Mouse (Mus musculus) liver, embryonic 16.5 days (tissue): ENCODE measurements around the gene Tapbp. TPM values are rescaled to one million over a fixed set of nuclear protein-coding genes. Genes with fewer than 3 reads are reported as not detected.
"Not testable (repeated sequence)": the region's sequence is repeated elsewhere in the genome, so short reads cannot be mapped to it uniquely, and the experiment has no call there.

Experiments used
- ATAC-seq: fragments of 200-750 bp; cut with Nextera tagmentation; 2 replicates; pipeline ENCODE4 v1.8.0; 2017; ENCODE audit warnings: low read depth, mild to moderate bottlenecking, moderate number of reproducible peaks, moderate library complexity
- H3K27ac ChIP-seq: fragments of 300-500 bp; sonication (generic); 2 replicates; pipeline ENCODE4 v1.5.1; 2014; ENCODE audit warnings: mild to moderate bottlenecking, low read length
- H3K27me3 ChIP-seq: fragments of 300-500 bp; sonication (generic); 2 replicates; pipeline ENCODE4 v1.6.1; 2014; ENCODE audit warnings: low read depth, low read length, mixed read lengths; ENCODE audit not compliant: control insufficient read depth, insufficient read depth
- H3K36me3 ChIP-seq: fragments of 300-500 bp; sonication (generic); 2 replicates; pipeline ENCODE4 v1.6.1; 2014; ENCODE audit warnings: mild to moderate bottlenecking; ENCODE audit not compliant: control insufficient read depth, insufficient read depth
- H3K4me1 ChIP-seq: fragments of 300-500 bp; sonication (generic); 2 replicates; pipeline ENCODE4 v1.6.1; 2014; ENCODE audit warnings: low read depth, low read length, mixed read lengths; ENCODE audit not compliant: control insufficient read depth
- H3K4me2 ChIP-seq: fragments of 300-500 bp; sonication (generic); 2 replicates; pipeline ENCODE4 v1.6.1; 2014; ENCODE audit warnings: low read depth, low read length, mixed read lengths
- H3K4me3 ChIP-seq: fragments of 300-500 bp; sonication (generic); 2 replicates; pipeline ENCODE4 v1.5.1; 2014; ENCODE audit warnings: low read depth, mild to moderate bottlenecking, low read length
- H3K9ac ChIP-seq: fragments of 300-500 bp; sonication (generic); 2 replicates; pipeline ENCODE4 v1.6.1; 2014; ENCODE audit warnings: low read depth, low read length
- H3K9me3 ChIP-seq: fragments of 300-500 bp; sonication (generic); replicated peaks from 2 replicates; pipeline ENCODE4 v1.6.1; 2016; ENCODE audit warnings: low read length; ENCODE audit not compliant: control insufficient read depth
- WGBS: fragments of 180-500 bp; shearing (Covaris S2); extraction: QIAGEN DNeasy Blood & Tissue Kit; methylation state at CpG from one replicate; pipeline ENCODE4 v1.1.7; 2014; ENCODE audit not compliant: insufficient replicate concordance; 5-methylcytosine and 5-hydroxymethylcytosine counted together
- polyA plus RNA-seq: library from polyadenylated mRNA; unstranded; fragments of >200 nt; fragmentation: Nextera tagmentation; extraction: Ambion mirVana; gene quantifications from 2 replicates; pipeline ENCODE4 v1.2.1, GENCODE M21; 2015

Gene Tapbp
- polyA plus RNA-seq, 1 experiment from 2014 or later: 34.6 TPM

DNA sequence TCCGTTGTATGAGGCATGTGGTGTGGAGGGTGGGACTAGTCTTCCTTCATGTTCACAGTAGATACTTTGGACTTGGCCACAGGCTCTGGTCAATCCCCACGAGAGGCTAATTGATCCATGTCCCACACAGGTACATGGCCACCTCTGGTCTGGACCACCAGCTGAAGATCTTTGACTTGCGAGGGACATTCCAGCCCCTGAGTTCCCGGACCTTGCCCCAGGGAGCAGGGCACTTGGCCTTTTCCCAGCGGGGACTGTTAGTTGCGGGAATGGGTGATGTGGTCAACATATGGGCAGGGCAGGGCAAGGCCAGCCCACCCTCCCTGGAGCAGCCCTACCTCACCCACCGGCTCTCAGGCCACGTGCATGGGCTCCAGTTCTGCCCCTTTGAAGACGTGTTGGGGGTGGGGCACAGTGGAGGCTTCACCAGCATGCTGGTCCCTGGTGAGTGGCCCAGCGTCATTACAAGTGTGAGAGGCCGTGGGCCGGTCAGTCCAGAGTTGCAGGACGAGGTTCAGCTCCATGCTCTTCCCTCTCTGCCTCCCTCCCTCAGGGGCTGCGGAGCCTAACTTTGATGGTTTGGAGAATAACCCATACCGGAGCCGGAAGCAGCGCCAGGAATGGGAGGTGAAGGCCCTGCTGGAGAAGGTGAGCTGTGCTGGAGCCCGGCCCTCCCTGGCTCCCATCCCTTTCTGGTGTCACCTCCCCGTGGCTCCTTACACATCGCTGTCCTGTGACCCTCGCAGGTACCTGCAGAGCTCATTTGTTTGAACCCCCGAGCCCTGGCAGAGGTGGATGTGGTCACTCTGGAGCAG lies 32.6 kb downstream of the Tapbp start:
- H3K9me3 ChIP-seq: no peaks in the 10 kb centered on the region
- H3K27ac ChIP-seq: no peak overlapping the region
- WGBS: 78% methylated on average over 22 of the region's 22 CpGs
- peaks cover 21% of the 10 kb centered on the region for H3K36me3 ChIP-seq
- no peaks in the 10 kb centered on the region for H3K27me3 ChIP-seq
- H3K4me1 ChIP-seq: peaks cover 30% of the 10 kb centered on the region
- ATAC-seq: no peak
- no peak overlapping the region for H3K4me3 ChIP-seq
- no peak overlapping the region for H3K4me2 ChIP-seq
- H3K9ac ChIP-seq: no peak overlapping the region

DNA sequence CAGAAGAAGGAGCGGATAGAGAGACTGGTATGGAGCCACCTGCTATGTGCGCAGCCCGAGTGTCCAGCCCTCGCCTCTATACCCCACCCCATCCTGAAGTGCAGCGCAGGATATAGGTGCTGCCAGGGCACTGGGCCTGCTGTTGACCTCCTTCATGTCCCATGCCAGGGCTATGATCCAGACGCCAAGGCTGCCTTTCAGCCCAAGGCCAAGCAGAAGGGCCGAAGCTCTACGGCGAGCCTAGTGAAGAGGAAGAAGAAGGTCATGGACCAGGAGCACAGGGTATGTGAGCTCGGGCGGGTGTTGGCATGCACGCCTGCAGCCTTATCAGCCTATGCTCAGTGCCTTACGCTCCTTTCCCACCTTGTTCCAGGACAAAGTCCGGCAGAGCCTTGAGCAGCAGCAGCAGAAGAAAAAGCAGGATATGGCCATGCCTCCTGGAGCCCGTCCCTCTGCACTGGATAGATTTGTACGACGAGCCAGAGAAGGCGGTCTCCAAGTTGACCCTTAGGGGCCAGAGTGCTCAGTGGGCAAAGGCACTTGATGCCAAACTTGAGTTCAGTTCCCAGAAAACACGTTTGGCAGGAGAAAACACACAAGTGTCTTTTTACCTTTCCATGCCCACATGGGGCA lies 33.3 kb downstream of the Tapbp start:
- Histone ChIP-seq H3K27me3 (no peaks in the 10 kb centered on the region), H3K4me1 (peaks cover 38% of the 10 kb centered on the region), H3K9ac (no peak overlapping the region), H3K9me3 (no peaks in the 10 kb centered on the region), H3K4me2 (no peak overlapping the region), H3K27ac (no peak overlapping the region), H3K4me3 (no peak overlapping the region), H3K36me3 (peaks cover 22% of the 10 kb centered on the region)
- no peak for ATAC-seq
- WGBS: 76% methylated on average over 19 of the region's 19 CpGs

DNA sequence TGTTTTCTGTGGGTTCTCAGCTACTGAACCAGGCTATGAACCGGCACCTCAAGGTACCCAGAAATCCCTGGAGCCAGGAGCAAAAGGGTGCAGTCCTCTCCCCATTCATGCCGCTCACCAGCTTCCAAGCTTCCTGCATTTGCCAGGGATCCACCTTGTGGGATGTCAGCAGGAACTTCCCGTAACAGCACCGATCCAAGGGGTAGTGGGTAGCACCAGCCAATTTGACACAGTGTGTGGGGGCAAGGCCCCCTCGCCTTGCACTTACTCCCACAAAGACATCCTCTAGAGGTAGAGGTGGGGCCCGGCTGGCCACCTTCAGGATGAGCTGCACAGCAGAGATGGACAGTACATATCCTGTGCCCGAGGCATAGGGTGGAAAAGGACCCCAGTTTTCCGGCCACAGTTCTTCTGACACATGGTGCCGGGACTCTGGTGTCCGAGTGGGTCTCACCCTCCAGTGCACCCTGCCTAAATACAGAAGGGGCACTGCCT lies 34.5 kb downstream of the Tapbp start:
- Histone ChIP-seq H3K27ac (no peak overlapping the region), H3K9me3 (no peaks in the 10 kb centered on the region), H3K4me1 (peaks cover 45% of the 10 kb centered on the region), H3K4me3 (no peak overlapping the region; the same call in 1 of the 2 replicates), H3K36me3 (peaks cover 16% of the 10 kb centered on the region), H3K27me3 (no peaks in the 10 kb centered on the region), H3K4me2 (peak overlapping the region; percentile 88), H3K9ac (no peak overlapping the region; the same call in 1 of the 2 replicates)
- ATAC-seq: no peak
- WGBS: 74% methylated on average over 10 of the region's 10 CpGs

DNA sequence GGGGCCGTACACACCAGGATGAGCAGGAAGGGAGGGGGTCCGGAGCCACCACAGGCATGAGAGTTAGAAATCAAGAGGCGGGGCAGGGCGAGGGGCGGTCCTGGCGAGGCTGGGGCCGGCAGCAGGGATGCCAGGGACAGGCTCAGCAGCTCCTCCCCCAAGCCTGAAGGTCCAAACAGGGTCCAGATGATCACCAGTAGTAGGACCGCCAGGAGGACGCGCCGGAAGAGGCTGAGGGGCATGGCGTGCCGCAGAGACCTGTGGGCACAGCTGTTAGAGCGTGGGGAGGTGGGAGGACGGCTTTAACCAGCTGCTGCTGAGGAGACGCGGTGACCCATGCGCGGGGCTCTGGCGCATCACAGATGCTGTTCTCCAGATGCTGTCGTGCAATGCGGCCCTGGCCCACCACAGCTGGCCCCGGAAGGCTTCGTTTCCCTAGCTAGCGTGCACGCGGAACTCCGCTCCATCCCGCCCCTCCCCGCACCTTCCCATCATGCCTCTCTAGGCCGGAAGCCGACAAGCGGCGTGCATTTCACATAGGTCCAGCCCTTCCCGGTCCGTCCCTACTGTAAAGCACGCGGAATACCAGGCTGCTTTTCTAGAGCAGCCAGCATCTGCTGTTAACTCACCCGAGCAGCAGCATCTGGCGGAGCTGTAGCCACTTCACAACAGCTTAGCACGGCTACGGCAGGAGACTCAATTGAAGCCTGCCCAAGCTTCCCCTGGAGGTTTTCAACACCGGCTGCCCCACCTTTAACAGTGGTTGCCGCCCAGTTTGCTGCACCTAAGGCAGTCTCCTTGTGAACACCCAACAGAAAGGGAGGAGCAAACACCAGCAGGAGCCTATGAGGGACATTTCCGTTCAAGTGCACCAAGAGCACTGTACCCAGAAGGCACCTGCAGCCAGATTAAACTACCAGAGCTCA lies 35.6 kb downstream of the Tapbp start, which contains the start of gene B3galt4:
B3galt4 (minus strand) TSS at position 468 of the 926 bp plus-strand sequence.
- Histone ChIP-seq H3K36me3 (peaks cover 16% of the 10 kb centered on the region), H3K4me1 (peaks cover 45% of the 10 kb centered on the region), H3K4me2 (peak within 1 kb of the TSS; percentile 88), H3K27ac (peak within 1 kb of the TSS; percentile 82), H3K9me3 (no peaks in the 10 kb centered on the region), H3K27me3 (no peaks in the 10 kb centered on the region), H3K9ac (peak within 1 kb of the TSS; percentile 67), H3K4me3 (peak within 1 kb of the TSS; percentile 65)
- WGBS: under 1% methylated on average over 45 of the region's 45 CpGs
- ATAC-seq: peak; percentile 56

DNA sequence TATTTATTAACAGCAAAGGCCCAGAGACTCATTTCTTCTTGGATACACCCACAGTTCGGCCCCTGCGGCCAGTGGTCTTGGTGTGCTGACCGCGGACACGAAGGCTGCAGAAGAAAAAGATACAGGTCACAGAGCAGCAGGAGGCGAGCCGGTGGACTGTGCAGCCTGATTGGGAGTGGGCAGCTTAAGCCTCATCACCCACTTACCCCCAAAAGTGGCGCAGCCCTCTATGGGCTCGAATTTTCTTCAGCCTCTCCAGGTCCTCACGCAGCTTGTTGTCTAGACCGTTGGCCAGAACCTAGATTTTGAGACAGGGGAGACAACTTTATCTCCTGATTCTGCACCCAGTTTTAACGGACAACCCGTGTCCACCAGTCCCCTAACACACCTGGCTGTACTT lies 36.3 kb downstream of the Tapbp start:
- not testable (repeated sequence) for H3K27me3 ChIP-seq, ATAC-seq, H3K9me3 ChIP-seq
- H3K27ac ChIP-seq: peak overlapping the region; percentile 82
- 63% methylated on average over 13 of the region's 13 CpGs for WGBS
- H3K9ac ChIP-seq: peak overlapping the region; percentile 67; the same call in 1 of the 2 replicates
- peaks cover 16% of the 10 kb centered on the region for H3K36me3 ChIP-seq
- peak overlapping the region; percentile 65 for H3K4me3 ChIP-seq
- H3K4me1 ChIP-seq: peaks cover 50% of the 10 kb centered on the region
- H3K4me2 ChIP-seq: peak overlapping the region; percentile 88

DNA sequence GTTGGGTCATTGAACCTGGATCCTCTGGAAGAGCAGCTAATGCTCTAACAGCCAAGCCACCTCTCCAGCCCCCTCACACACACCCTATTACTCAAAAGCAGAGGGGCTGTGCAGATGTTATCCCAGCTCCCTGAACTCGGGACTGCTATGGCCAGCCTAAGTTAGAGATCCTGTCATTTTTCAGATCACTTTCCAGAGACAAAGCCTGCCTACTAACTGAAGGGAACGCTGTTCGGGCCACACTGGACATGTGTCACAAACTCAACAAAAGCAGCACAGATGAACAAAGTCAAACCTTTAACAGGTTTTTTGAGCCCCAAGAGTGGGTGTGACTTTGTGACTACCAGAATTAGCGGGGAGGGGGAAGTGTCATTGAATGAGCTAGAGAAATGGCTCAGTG lies 37.2 kb downstream of the Tapbp start:
- H3K9ac ChIP-seq: peak overlapping the region; percentile 91
- H3K9me3 ChIP-seq: no peaks in the 10 kb centered on the region
- peak overlapping the region; percentile 37 for H3K27ac ChIP-seq
- H3K4me1 ChIP-seq: peaks cover 50% of the 10 kb centered on the region
- no peak for ATAC-seq
- H3K36me3 ChIP-seq: peaks cover 16% of the 10 kb centered on the region
- no peaks in the 10 kb centered on the region for H3K27me3 ChIP-seq
- H3K4me3 ChIP-seq: peak overlapping the region; percentile 88
- WGBS: 72% methylated on average over 4 of the region's 4 CpGs
- peak overlapping the region; percentile 88 for H3K4me2 ChIP-seq

DNA sequence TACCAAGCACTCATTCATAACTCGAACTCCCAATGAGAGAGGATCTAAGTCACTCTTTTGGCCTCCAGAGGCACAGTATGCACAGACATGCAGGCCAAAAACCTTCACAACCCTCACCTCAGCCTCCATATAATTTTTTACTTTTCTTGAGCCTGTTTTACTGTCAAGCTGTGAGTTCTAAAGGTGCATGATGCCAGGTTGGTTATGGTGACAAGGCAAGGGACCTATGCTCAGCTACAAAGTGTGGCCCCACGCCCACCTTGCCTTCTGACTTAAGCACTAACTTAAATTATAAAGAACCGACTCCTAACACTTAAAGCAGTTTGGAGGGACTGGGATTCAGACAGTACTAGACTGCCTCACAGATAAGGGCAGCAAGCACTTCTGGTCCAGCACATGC lies 37.6 kb downstream of the Tapbp start:
- peaks cover 50% of the 10 kb centered on the region for H3K4me1 ChIP-seq
- H3K27me3 ChIP-seq: no peaks in the 10 kb centered on the region
- peaks cover 16% of the 10 kb centered on the region for H3K36me3 ChIP-seq
- ATAC-seq: no peak
- 50% methylated on average over 3 of the region's 3 CpGs for WGBS
- H3K27ac ChIP-seq: peak overlapping the region; percentile 37
- peak overlapping the region; percentile 88 for H3K4me3 ChIP-seq
- peak overlapping the region; percentile 91 for H3K9ac ChIP-seq
- no peaks in the 10 kb centered on the region for H3K9me3 ChIP-seq
- peak overlapping the region; percentile 88 for H3K4me2 ChIP-seq

DNA sequence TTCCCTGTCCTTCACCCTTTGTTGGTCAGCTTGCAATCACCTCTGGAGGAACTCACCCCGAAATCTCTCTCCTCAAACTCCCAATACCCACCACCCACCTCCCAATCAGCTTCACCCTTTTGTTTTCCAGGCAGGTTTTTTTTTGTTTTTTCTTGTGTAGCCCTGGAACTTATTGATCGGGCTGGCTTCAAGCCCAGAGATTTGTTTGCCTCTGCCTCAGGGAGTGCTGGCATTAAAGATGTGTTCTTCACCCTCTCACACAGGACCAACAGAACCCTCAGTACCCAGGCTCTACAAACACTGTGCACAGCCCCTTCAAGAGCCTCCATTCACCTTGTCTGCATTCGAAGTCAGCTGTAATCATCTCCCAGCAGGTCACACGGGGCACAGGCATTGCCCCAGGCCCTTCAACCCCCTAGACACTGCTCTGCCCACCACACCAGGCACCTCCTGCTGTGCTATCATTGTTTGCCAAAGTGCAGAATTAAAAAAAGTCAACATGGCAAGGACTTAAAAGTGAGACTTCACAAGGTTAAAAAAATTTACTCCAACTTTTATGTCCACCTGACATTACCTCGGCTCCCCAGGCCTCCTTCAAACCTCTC lies 38.4 kb downstream of the Tapbp start:
- Histone ChIP-seq H3K27me3 (no peaks in the 10 kb centered on the region), H3K4me1 (peaks cover 50% of the 10 kb centered on the region), H3K4me3 (peak overlapping the region; percentile 88), H3K27ac (peak overlapping the region; percentile 87), H3K4me2 (peak overlapping the region; percentile 88), H3K9me3 (no peaks in the 10 kb centered on the region), H3K36me3 (peaks cover 16% of the 10 kb centered on the region), H3K9ac (peak overlapping the region; percentile 91)
- 15% methylated on average over 5 of the region's 5 CpGs for WGBS
- ATAC-seq: no peak
